Mouse (Mus musculus): ENCODE measurements around the gene Rab5if. TPM values are rescaled to one million over a fixed set of nuclear protein-coding genes. Genes with fewer than 3 reads are reported as not detected.
"Not testable (repeated sequence)": the region's sequence is repeated elsewhere in the genome, so short reads cannot be mapped to it uniquely, and the experiment has no call there.

The Rab5if gene
- polyA plus RNA-seq, 1 experiment from 2014 or later, result 190 TPM

DNA sequence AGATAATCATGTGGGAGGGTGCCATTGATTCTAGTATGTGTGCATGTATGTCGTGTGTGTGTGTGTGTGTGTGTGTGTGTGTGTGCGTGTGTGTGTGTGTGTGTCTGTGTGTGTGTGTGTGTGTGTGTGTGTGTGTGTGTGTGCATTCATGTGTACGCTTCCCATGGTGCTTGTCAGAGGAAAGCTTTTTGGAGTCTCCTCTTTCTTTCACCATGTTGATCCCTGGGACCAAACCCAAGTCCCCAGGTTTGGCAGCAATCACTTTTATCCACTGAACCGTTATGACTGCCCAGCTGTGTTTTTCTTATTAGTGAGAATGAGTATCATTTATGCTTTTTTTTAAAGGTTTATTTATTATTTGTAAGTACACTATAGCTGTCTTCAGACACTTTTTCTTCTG lies 39.5 kb downstream of the Rab5if start:
- not testable (repeated sequence) for H3K9ac ChIP-seq (ENCODE audit: low read length); H3K27ac ChIP-seq (ENCODE audit: low read length); H3K27me3 ChIP-seq (ENCODE audit: control insufficient read depth, insufficient read depth, low read length); H3K4me2 ChIP-seq (ENCODE audit: low read depth, low read length); H3K9me3 ChIP-seq (replicated peaks; ENCODE audit: control insufficient read depth, low read length); ATAC-seq (ENCODE audit: insufficient read depth, low FRiP score); H3K4me1 ChIP-seq (ENCODE audit: control insufficient read depth, insufficient read depth, low read length); H3K36me3 ChIP-seq (ENCODE audit: control insufficient read depth, insufficient read depth, low read length); H3K4me3 ChIP-seq (replicated peaks; ENCODE audit: low read length)
- 67% methylated on average over 4 of the region's 4 CpGs for WGBS

DNA sequence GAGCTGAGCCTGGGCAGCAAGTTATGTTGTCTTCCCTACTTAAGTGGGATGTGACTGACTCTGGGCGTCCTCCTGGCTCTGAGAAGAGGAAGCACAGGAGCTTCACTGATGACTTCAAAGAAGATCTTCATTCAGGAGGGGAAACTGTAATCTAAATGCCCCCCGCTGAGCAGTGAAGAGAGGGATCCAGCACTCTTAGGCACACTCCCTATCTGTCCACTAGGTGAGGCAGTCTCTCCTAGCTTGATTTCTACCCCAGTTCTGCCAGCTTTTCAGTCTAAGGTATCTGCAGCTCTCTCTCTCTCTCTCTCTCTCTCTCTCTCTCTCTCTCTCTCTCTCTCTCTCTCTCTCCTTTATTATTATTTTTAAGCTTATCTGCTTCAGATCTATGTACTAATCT lies 40.4 kb downstream of the Rab5if start:
- Histone ChIP-seq H3K9ac (ENCODE audit: low read length) (no peak overlapping the region), H3K4me3 (replicated peaks; ENCODE audit: low read length) (no peak overlapping the region), H3K36me3 (ENCODE audit: control insufficient read depth, insufficient read depth, low read length) (no peaks in the 10 kb centered on the region), H3K9me3 (replicated peaks; ENCODE audit: control insufficient read depth, low read length) (no peaks in the 10 kb centered on the region), H3K27ac (ENCODE audit: low read length) (no peak overlapping the region), H3K4me1 (ENCODE audit: control insufficient read depth, insufficient read depth, low read length) (no peaks in the 10 kb centered on the region), H3K27me3 (ENCODE audit: control insufficient read depth, insufficient read depth, low read length) (no peaks in the 10 kb centered on the region), H3K4me2 (ENCODE audit: low read depth, low read length) (no peak overlapping the region)
- no peak for ATAC-seq (ENCODE audit: insufficient read depth, low FRiP score)
- 16% methylated on average over 2 of the region's 2 CpGs for WGBS

DNA sequence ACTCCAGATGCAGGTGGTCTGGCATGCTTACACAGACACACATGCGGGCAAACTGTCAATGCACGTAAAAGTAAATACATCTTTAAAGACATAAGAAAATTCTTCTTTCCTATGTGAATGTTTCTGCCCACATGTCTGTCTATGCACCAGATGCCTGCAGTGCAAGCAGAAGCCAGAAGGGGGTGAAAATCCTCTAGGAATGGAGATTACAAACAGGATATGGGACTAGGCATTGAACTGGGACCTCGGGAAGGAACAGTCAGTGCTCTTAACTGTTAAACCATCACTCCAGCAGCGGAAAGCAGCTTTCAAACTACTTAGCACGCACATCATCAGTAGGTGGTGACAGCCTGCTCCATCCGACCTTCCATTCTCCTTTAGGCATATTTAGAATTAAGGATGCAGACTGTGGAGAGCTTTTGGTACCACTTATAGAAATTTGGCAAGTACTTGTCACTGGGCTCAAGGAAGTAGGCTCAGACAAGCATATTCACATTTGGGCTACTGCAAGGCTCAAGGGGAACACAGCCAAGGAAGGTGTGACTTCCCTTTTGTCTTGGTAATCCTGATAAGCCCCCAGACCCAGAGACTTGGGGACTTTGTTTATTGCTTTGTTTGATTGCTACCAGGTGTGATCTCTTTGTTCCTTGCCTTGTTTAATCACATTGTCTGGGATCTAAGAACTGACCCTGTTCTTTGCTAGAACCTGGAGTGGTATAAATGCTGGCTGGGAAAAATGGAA lies 42.2 kb downstream of the Rab5if start:
- H3K9me3 ChIP-seq (replicated peaks; ENCODE audit: control insufficient read depth, low read length), result no peaks in the 10 kb centered on the region
- no peak overlapping the region for H3K4me2 ChIP-seq (ENCODE audit: low read depth, low read length)
- H3K9ac ChIP-seq (ENCODE audit: low read length), result no peak overlapping the region
- ATAC-seq (ENCODE audit: insufficient read depth, low FRiP score), result no peak
- 18% methylated on average over 6 of the region's 6 CpGs for WGBS
- H3K36me3 ChIP-seq (ENCODE audit: control insufficient read depth, insufficient read depth, low read length), result no peaks in the 10 kb centered on the region
- H3K4me3 ChIP-seq (replicated peaks; ENCODE audit: low read length), result no peak overlapping the region
- H3K27me3 ChIP-seq (ENCODE audit: control insufficient read depth, insufficient read depth, low read length), result no peaks in the 10 kb centered on the region
- no peak overlapping the region for H3K27ac ChIP-seq (ENCODE audit: low read length)
- H3K4me1 ChIP-seq (ENCODE audit: control insufficient read depth, insufficient read depth, low read length), result no peaks in the 10 kb centered on the region

DNA sequence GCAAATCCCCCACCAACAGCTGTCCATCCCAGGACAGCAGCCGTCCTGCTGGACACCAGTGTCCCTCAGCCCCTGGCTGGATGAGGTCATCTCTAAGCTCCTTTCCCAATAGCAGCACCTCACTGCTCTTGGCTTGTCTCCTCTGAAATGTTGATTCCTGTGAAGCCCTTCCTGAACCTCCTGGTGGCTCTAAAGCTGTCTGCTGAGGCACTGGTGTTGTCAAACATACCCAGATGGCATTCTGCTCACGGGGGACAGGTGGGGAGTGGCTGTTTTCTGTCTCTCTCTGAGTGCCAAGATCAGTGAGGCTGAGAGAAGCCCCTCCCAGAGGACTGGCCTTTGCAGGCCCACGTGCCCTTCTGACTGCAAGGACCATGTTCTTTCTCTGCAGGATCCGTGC lies 43.0 kb downstream of the Rab5if start:
- H3K27ac ChIP-seq (ENCODE audit: low read length); H3K4me3 ChIP-seq (replicated peaks; ENCODE audit: low read length); H3K9me3 ChIP-seq (replicated peaks; ENCODE audit: control insufficient read depth, low read length); H3K36me3 ChIP-seq (ENCODE audit: control insufficient read depth, insufficient read depth, low read length); H3K4me1 ChIP-seq (ENCODE audit: control insufficient read depth, insufficient read depth, low read length); ATAC-seq (ENCODE audit: insufficient read depth, low FRiP score); H3K9ac ChIP-seq (ENCODE audit: low read length); H3K27me3 ChIP-seq (ENCODE audit: control insufficient read depth, insufficient read depth, low read length); H3K4me2 ChIP-seq (ENCODE audit: low read depth, low read length): not testable (repeated sequence)
- WGBS, result 28% methylated on average over 4 of the region's 4 CpGs

DNA sequence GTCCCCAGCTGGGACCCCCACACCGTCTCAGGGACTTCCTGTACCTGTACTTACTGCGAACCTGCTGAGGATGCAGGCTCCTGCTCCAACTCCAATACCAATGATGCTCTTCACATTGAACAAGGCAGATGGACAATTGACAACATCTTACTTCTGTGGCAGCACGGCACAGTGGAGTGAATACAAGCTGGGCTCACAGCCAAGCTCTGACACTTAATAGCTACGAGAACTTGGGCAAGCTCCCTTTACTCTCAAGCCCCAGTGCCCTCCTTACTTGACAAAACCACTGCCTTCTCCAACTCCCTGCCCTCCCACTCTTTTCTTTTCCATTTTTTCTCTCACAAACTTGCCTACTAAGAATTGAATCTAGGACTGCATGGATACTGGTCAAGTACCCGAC lies 50.3 kb downstream of the Rab5if start:
- H3K36me3 ChIP-seq (ENCODE audit: control insufficient read depth, insufficient read depth, low read length), result no peaks in the 10 kb centered on the region
- no peaks in the 10 kb centered on the region for H3K4me1 ChIP-seq (ENCODE audit: control insufficient read depth, insufficient read depth, low read length)
- ATAC-seq (ENCODE audit: insufficient read depth, low FRiP score), result no peak
- H3K9ac ChIP-seq (ENCODE audit: low read length), result no peak overlapping the region
- no peaks in the 10 kb centered on the region for H3K9me3 ChIP-seq (replicated peaks; ENCODE audit: control insufficient read depth, low read length)
- H3K27me3 ChIP-seq (ENCODE audit: control insufficient read depth, insufficient read depth, low read length), result no peaks in the 10 kb centered on the region
- WGBS, result 55% methylated on average over 5 of the region's 5 CpGs
- no peak overlapping the region for H3K4me2 ChIP-seq (ENCODE audit: low read depth, low read length)
- H3K4me3 ChIP-seq (replicated peaks; ENCODE audit: low read length), result no peak overlapping the region
- no peak overlapping the region for H3K27ac ChIP-seq (ENCODE audit: low read length)

DNA sequence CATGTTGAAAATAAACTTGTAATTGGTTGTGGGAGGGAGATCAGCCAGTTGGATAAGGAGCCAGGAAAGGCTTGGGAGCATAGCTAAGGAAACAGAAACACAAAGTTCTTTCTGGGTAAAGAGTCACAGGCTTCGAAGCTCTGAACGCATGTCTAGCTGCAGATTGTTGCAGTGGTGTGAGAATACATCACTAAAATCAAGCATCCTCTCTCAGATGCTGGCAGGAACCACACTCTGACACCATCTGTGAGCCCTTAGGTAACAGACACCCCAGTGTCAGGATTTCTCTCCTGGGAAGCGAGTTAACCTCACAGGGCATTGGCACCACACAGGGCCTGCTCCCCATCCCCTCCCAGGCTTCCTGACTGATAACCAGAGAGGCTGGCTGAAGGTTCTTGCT lies 52.6 kb downstream of the Rab5if start:
- Histone ChIP-seq H3K4me3 (replicated peaks; ENCODE audit: low read length) (no peak overlapping the region), H3K36me3 (ENCODE audit: control insufficient read depth, insufficient read depth, low read length) (no peaks in the 10 kb centered on the region), H3K27me3 (ENCODE audit: control insufficient read depth, insufficient read depth, low read length) (no peaks in the 10 kb centered on the region), H3K9me3 (replicated peaks; ENCODE audit: control insufficient read depth, low read length) (no peaks in the 10 kb centered on the region), H3K4me1 (ENCODE audit: control insufficient read depth, insufficient read depth, low read length) (no peaks in the 10 kb centered on the region), H3K9ac (ENCODE audit: low read length) (no peak overlapping the region), H3K27ac (ENCODE audit: low read length) (no peak overlapping the region), H3K4me2 (ENCODE audit: low read depth, low read length) (no peak overlapping the region)
- ATAC-seq (ENCODE audit: insufficient read depth, low FRiP score), result no peak
- 71% methylated on average over 3 of the region's 3 CpGs for WGBS

DNA sequence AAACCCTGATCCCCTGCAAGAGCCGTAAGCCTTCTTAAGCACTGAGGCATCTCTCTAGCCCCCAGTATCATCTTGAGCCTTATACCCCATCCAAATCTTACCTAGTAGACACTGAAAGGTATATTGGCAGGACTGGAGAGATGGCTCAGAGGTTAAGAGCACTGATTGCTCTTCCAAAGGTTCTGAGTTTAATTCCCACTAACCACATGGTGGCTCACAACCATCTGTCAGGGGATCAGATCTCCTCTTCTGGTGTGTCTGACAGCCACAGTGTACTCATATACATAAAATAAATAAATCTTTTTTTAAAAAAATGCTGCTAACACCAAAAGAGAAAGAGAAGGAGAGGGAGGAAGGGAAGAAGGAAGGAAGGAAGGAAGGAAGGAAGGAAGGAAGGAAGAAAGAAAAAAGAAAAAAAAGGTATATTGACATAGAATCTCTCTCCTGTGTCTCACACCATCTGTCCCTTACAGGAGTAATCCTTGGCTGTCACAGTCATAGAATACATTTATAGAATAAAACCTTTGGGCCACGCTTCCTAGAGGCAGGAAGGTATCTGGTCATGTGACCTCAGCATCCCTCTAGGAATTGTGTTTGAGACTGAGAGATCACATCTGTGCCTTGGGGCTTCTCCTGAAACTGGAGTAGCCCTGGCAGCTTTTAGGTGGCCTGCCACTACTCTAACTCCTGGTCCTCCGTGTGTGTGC lies 53.6 kb downstream of the Rab5if start:
- 82% methylated on average over 3 of the region's 3 CpGs for WGBS
- H3K27ac ChIP-seq (ENCODE audit: low read length), result no peak overlapping the region
- no peaks in the 10 kb centered on the region for H3K4me1 ChIP-seq (ENCODE audit: control insufficient read depth, insufficient read depth, low read length)
- no peak overlapping the region for H3K9ac ChIP-seq (ENCODE audit: low read length)
- H3K4me3 ChIP-seq (replicated peaks; ENCODE audit: low read length), result no peak overlapping the region
- ATAC-seq (ENCODE audit: insufficient read depth, low FRiP score), result no peak
- no peaks in the 10 kb centered on the region for H3K9me3 ChIP-seq (replicated peaks; ENCODE audit: control insufficient read depth, low read length)
- H3K27me3 ChIP-seq (ENCODE audit: control insufficient read depth, insufficient read depth, low read length), result no peaks in the 10 kb centered on the region
- no peak overlapping the region for H3K4me2 ChIP-seq (ENCODE audit: low read depth, low read length)
- H3K36me3 ChIP-seq (ENCODE audit: control insufficient read depth, insufficient read depth, low read length), result no peaks in the 10 kb centered on the region

DNA sequence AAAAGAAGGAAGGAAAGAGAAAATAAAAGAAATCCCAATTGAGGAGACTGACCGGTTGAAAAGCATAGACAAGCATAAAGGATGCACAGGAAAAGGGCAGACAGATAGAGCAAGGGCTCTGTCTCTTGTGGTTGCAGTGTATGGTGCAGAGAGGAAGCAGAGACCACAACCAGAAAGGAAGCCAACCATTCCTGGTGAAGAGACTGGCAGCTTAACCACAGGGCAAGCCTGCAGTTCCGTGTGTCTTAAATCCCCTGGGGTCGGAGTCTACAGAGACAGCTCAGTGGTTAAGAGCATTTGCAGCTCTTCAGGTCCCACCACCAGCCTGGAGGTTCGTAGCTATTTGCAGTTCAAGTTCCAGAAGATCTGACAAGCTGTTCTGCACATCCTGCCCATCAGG lies 55.6 kb downstream of the Rab5if start:
- ATAC-seq (ENCODE audit: insufficient read depth, low FRiP score), result no peak
- Histone ChIP-seq H3K4me1 (ENCODE audit: control insufficient read depth, insufficient read depth, low read length) (no peaks in the 10 kb centered on the region), H3K27ac (ENCODE audit: low read length) (no peak overlapping the region), H3K27me3 (ENCODE audit: control insufficient read depth, insufficient read depth, low read length) (no peaks in the 10 kb centered on the region), H3K9ac (ENCODE audit: low read length) (no peak overlapping the region), H3K4me2 (ENCODE audit: low read depth, low read length) (no peak overlapping the region), H3K36me3 (ENCODE audit: control insufficient read depth, insufficient read depth, low read length) (no peaks in the 10 kb centered on the region), H3K4me3 (replicated peaks; ENCODE audit: low read length) (no peak overlapping the region), H3K9me3 (replicated peaks; ENCODE audit: control insufficient read depth, low read length) (no peaks in the 10 kb centered on the region)
- 57% methylated on average over 4 of the region's 4 CpGs for whole genome bisulfite sequencing

DNA sequence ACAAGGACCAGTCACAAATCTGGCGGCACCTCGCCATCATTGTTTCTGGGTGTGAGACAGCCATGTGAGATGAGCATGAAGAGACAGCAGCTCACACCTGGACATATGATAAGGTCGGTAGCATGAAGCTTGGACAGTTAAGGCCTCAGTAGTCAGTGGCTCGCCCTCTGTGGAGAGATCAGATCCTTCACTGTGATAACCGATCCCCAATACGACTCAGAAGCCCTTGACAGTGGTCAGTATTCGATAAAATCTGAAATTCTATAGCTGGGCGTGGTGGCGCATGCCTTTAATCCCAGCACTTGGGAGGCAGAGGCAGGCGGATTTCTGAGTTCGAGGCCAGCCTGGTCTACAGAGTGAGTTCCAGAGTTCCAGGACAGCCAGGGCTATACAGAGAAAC lies 56.3 kb downstream of the Rab5if start:
- not testable (repeated sequence) for ATAC-seq (ENCODE audit: insufficient read depth, low FRiP score); H3K9ac ChIP-seq (ENCODE audit: low read length); H3K27me3 ChIP-seq (ENCODE audit: control insufficient read depth, insufficient read depth, low read length); H3K9me3 ChIP-seq (replicated peaks; ENCODE audit: control insufficient read depth, low read length); H3K4me3 ChIP-seq (replicated peaks; ENCODE audit: low read length); H3K27ac ChIP-seq (ENCODE audit: low read length); H3K4me2 ChIP-seq (ENCODE audit: low read depth, low read length); H3K4me1 ChIP-seq (ENCODE audit: control insufficient read depth, insufficient read depth, low read length); H3K36me3 ChIP-seq (ENCODE audit: control insufficient read depth, insufficient read depth, low read length)
- WGBS, result 89% methylated on average over 11 of the region's 11 CpGs
